Mouse (Mus musculus): ENCODE data around the gene 6030445D17Rik. TPM values are rescaled to one million over a fixed set of nuclear protein-coding genes. Genes with fewer than 3 reads are reported as not detected.

Gene 6030445D17Rik
- polyA plus RNA-seq, 1 experiment from 2014 or later = 0.42 TPM

DNA sequence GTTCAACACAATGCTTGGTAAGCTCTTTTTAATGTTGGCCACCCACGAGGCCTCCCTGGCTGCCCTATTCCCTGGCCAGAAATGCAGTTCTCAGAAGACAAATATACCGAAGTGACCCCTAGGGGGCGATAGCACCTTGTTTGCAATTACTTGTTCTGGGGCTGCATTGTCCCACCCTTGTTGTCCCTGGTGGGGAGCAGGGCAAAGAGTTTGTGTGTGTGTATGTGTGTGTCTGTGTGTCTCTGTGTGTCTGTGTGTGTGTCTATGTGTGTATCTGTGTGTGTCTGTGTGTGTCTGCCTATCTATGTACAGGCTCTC lies 30.7 kb upstream of the 6030445D17Rik start:
- H3K36me3 ChIP-seq (ENCODE audit: control insufficient read depth, insufficient read depth, low read length) = no peaks in the 10 kb centered on the region
- ATAC-seq (ENCODE audit: low read depth) (peak; percentile 70), DNase-seq (ENCODE audit: low spot score) (peak; percentile 80)
- no peak overlapping the region for H3K27ac ChIP-seq (replicated peaks; ENCODE audit: low read depth, low read length)
- H3K27me3 ChIP-seq (replicated peaks; ENCODE audit: control insufficient read depth, insufficient read depth, low read length) = no peaks in the 10 kb centered on the region
- WGBS = 0% methylated on average over 3 of the region's 3 CpGs
- H3K4me2 ChIP-seq (ENCODE audit: low read depth, low read length) = no peak overlapping the region
- H3K9me3 ChIP-seq (ENCODE audit: control insufficient read depth, low read length) = no peaks in the 10 kb centered on the region
- H3K4me1 ChIP-seq (ENCODE audit: control insufficient read depth, insufficient read depth, low read length) = no peaks in the 10 kb centered on the region; the same call in 1 of the 2 replicates
- H3K4me3 ChIP-seq (ENCODE audit: low read depth, low read length) = no peak overlapping the region
- H3K9ac ChIP-seq (ENCODE audit: low read depth, low read length) = no peak overlapping the region

GRCm38 (mm10) chr4:136434029-136434428 lies 28.0 kb upstream of the 6030445D17Rik start:
- no peaks in the 10 kb centered on the region for H3K9me3 ChIP-seq (ENCODE audit: control insufficient read depth, low read length)
- no peak overlapping the region for H3K4me3 ChIP-seq (ENCODE audit: low read depth, low read length)
- H3K36me3 ChIP-seq (ENCODE audit: control insufficient read depth, insufficient read depth, low read length) = no peaks in the 10 kb centered on the region
- no peak overlapping the region for H3K4me2 ChIP-seq (ENCODE audit: low read depth, low read length)
- H3K27ac ChIP-seq (replicated peaks; ENCODE audit: low read depth, low read length) = no peak overlapping the region
- 77% methylated on average over 4 of the region's 4 CpGs for whole genome bisulfite sequencing
- ATAC-seq (ENCODE audit: low read depth) (0 out of 2 replicates have a peak, but pooled peaks have one; percentile 39), DNase-seq (ENCODE audit: low spot score) (no peak)
- H3K9ac ChIP-seq (ENCODE audit: low read depth, low read length) = no peak overlapping the region
- H3K4me1 ChIP-seq (ENCODE audit: control insufficient read depth, insufficient read depth, low read length) = no peaks in the 10 kb centered on the region; the same call in 1 of the 2 replicates
- no peaks in the 10 kb centered on the region for H3K27me3 ChIP-seq (replicated peaks; ENCODE audit: control insufficient read depth, insufficient read depth, low read length)

DNA sequence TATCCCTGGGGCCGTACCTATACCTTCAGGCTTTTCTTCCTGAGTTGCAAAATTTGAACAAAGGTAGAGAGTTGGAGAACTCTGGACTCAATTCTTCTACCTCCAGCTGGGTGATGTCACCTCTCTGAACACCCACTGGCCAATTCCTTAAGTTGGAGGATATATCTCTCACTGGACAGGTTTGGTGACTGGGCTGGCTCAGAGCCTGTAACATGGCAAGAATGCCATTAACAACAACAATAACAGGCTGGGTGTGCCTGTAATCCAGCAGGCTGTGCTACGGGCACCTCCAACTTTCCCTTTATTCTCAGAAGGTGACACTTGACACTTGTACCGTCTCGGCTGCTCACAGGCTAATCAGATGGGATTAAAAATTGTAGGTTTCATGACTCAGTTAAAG lies 22.9 kb upstream of the 6030445D17Rik start:
- WGBS = 62% methylated on average over 4 of the region's 4 CpGs

DNA sequence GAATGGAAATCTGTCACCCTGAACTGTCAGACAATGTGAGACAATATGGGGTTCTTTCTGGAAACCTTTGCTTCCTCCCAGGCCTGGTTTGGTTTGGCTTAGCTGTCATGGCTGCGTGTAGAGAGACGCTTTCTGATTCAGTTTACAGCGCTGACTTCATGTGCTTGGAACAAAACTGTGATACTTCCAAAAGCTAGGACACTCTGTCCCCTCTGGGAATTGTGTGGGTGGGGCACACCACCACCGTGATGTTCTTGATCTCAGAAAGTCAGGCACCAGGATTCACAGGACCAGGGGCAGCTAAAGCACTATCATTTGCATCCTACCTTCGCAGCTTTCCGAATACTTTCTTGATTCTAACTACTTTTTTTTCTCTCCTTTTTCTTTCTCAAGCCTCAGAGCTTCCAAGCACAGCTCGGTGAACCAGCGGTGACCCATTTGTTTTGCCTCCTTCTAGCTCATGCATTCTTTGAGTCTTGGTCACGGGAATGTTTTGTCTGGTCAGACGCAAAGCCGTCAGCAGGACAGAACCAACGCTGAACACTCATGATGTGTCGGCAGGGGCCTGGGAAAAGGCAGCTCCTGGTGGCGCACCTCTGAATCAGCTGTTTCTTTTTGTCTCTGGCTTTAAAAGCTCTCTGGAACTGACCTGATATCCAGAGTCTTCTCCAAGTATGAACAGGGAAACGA lies 20.6 kb upstream of the 6030445D17Rik start:
- H3K27ac ChIP-seq (replicated peaks; ENCODE audit: low read depth, low read length) = no peak overlapping the region
- no peaks in the 10 kb centered on the region for H3K4me1 ChIP-seq (ENCODE audit: control insufficient read depth, insufficient read depth, low read length)
- H3K4me2 ChIP-seq (ENCODE audit: low read depth, low read length) = no peak overlapping the region
- no peaks in the 10 kb centered on the region for H3K9me3 ChIP-seq (ENCODE audit: control insufficient read depth, low read length)
- ATAC-seq (ENCODE audit: low read depth) (no peak), DNase-seq (ENCODE audit: low spot score) (no peak)
- no peaks in the 10 kb centered on the region for H3K27me3 ChIP-seq (replicated peaks; ENCODE audit: control insufficient read depth, insufficient read depth, low read length)
- no peak overlapping the region for H3K4me3 ChIP-seq (ENCODE audit: low read depth, low read length)
- H3K9ac ChIP-seq (ENCODE audit: low read depth, low read length) = no peak overlapping the region
- no peaks in the 10 kb centered on the region for H3K36me3 ChIP-seq (ENCODE audit: control insufficient read depth, insufficient read depth, low read length)
- 68% methylated on average over 15 of the region's 15 CpGs for WGBS

More for the DNA sequence above, 22.9 kb upstream of the 6030445D17Rik start:
- ATAC-seq (ENCODE audit: low read depth) (peak; percentile 81), DNase-seq (ENCODE audit: low spot score) (peak; percentile 74)
- H3K27me3 ChIP-seq (replicated peaks; ENCODE audit: control insufficient read depth, insufficient read depth, low read length) = no peaks in the 10 kb centered on the region
- no peak overlapping the region for H3K9ac ChIP-seq (ENCODE audit: low read depth, low read length)
- no peaks in the 10 kb centered on the region for H3K36me3 ChIP-seq (ENCODE audit: control insufficient read depth, insufficient read depth, low read length)
- no peaks in the 10 kb centered on the region for H3K4me1 ChIP-seq (ENCODE audit: control insufficient read depth, insufficient read depth, low read length)
- H3K27ac ChIP-seq (replicated peaks; ENCODE audit: low read depth, low read length) = no peak overlapping the region
- no peak overlapping the region for H3K4me3 ChIP-seq (ENCODE audit: low read depth, low read length)
- no peak overlapping the region for H3K4me2 ChIP-seq (ENCODE audit: low read depth, low read length)
- H3K9me3 ChIP-seq (ENCODE audit: control insufficient read depth, low read length) = no peaks in the 10 kb centered on the region

GRCm38 (mm10) chr4:136444561-136444960 lies 17.5 kb upstream of the 6030445D17Rik start:
- no peak for DNase-seq (ENCODE audit: low spot score)
- Histone ChIP-seq H3K9me3 (ENCODE audit: control insufficient read depth, low read length) (no peaks in the 10 kb centered on the region), H3K9ac (ENCODE audit: low read depth, low read length) (no peak overlapping the region), H3K4me1 (ENCODE audit: control insufficient read depth, insufficient read depth, low read length) (no peaks in the 10 kb centered on the region), H3K36me3 (ENCODE audit: control insufficient read depth, insufficient read depth, low read length) (no peaks in the 10 kb centered on the region), H3K4me3 (ENCODE audit: low read depth, low read length) (no peak overlapping the region), H3K4me2 (ENCODE audit: low read depth, low read length) (no peak overlapping the region), H3K27ac (replicated peaks; ENCODE audit: low read depth, low read length) (no peak overlapping the region), H3K27me3 (replicated peaks; ENCODE audit: control insufficient read depth, insufficient read depth, low read length) (no peaks in the 10 kb centered on the region)
- 75% methylated on average over 4 of the region's 4 CpGs for WGBS
- no peak for ATAC-seq (ENCODE audit: low read depth)

- no peaks in the 10 kb centered on the region for H3K36me3 ChIP-seq (ENCODE audit: control insufficient read depth, insufficient read depth, low read length)
- 90% methylated on average over 5 of the region's 5 CpGs for WGBS
- ATAC-seq (ENCODE audit: low read depth) (no peak), DNase-seq (ENCODE audit: low spot score) (no peak)
- H3K9ac ChIP-seq (ENCODE audit: low read depth, low read length) = no peak overlapping the region
- H3K27me3 ChIP-seq (replicated peaks; ENCODE audit: control insufficient read depth, insufficient read depth, low read length) = no peaks in the 10 kb centered on the region
- H3K4me1 ChIP-seq (ENCODE audit: control insufficient read depth, insufficient read depth, low read length) = no peaks in the 10 kb centered on the region
- H3K27ac ChIP-seq (replicated peaks; ENCODE audit: low read depth, low read length) = no peak overlapping the region
- no peak overlapping the region for H3K4me2 ChIP-seq (ENCODE audit: low read depth, low read length)
- no peaks in the 10 kb centered on the region for H3K9me3 ChIP-seq (ENCODE audit: control insufficient read depth, low read length)
- no peak overlapping the region for H3K4me3 ChIP-seq (ENCODE audit: low read depth, low read length)
Measured at GRCm38 (mm10) chr4:136449795-136450194, 12.3 kb upstream of the 6030445D17Rik start.

GRCm38 (mm10) chr4:136450271-136450670 lies 11.8 kb upstream of the 6030445D17Rik start:
- H3K27me3 ChIP-seq (replicated peaks; ENCODE audit: control insufficient read depth, insufficient read depth, low read length) = no peaks in the 10 kb centered on the region
- no peak overlapping the region for H3K4me3 ChIP-seq (ENCODE audit: low read depth, low read length)
- no peak overlapping the region for H3K27ac ChIP-seq (replicated peaks; ENCODE audit: low read depth, low read length)
- no peak for ATAC-seq (ENCODE audit: low read depth)
- no peaks in the 10 kb centered on the region for H3K36me3 ChIP-seq (ENCODE audit: control insufficient read depth, insufficient read depth, low read length)
- no peak overlapping the region for H3K4me2 ChIP-seq (ENCODE audit: low read depth, low read length)
- no peak overlapping the region for H3K9ac ChIP-seq (ENCODE audit: low read depth, low read length)
- no peaks in the 10 kb centered on the region for H3K9me3 ChIP-seq (ENCODE audit: control insufficient read depth, low read length)
- no peaks in the 10 kb centered on the region for H3K4me1 ChIP-seq (ENCODE audit: control insufficient read depth, insufficient read depth, low read length)
- no peak for DNase-seq (ENCODE audit: low spot score)
- 74% methylated on average over 4 of the region's 4 CpGs for WGBS

- Histone ChIP-seq H3K36me3 (ENCODE audit: control insufficient read depth, insufficient read depth, low read length) (no peaks in the 10 kb centered on the region), H3K4me2 (ENCODE audit: low read depth, low read length) (no peak overlapping the region), H3K4me1 (ENCODE audit: control insufficient read depth, insufficient read depth, low read length) (no peaks in the 10 kb centered on the region), H3K4me3 (ENCODE audit: low read depth, low read length) (no peak overlapping the region), H3K27me3 (replicated peaks; ENCODE audit: control insufficient read depth, insufficient read depth, low read length) (no peaks in the 10 kb centered on the region), H3K9ac (ENCODE audit: low read depth, low read length) (no peak overlapping the region), H3K27ac (replicated peaks; ENCODE audit: low read depth, low read length) (no peak overlapping the region), H3K9me3 (ENCODE audit: control insufficient read depth, low read length) (no peaks in the 10 kb centered on the region)
- ATAC-seq (ENCODE audit: low read depth) (no peak), DNase-seq (ENCODE audit: low spot score) (no peak)
- WGBS = 13% methylated on average over 6 of the region's 6 CpGs
Measured at GRCm38 (mm10) chr4:136451564-136451963, 10.5 kb upstream of the 6030445D17Rik start.

GRCm38 (mm10) chr4:136452286-136452685 lies 9.8 kb upstream of the 6030445D17Rik start:
- 76% methylated on average over 3 of the region's 3 CpGs for WGBS
- Histone ChIP-seq H3K9ac (ENCODE audit: low read depth, low read length) (no peak overlapping the region), H3K4me1 (ENCODE audit: control insufficient read depth, insufficient read depth, low read length) (no peaks in the 10 kb centered on the region), H3K9me3 (ENCODE audit: control insufficient read depth, low read length) (no peaks in the 10 kb centered on the region), H3K4me2 (ENCODE audit: low read depth, low read length) (no peak overlapping the region), H3K36me3 (ENCODE audit: control insufficient read depth, insufficient read depth, low read length) (no peaks in the 10 kb centered on the region), H3K27me3 (replicated peaks; ENCODE audit: control insufficient read depth, insufficient read depth, low read length) (no peaks in the 10 kb centered on the region), H3K27ac (replicated peaks; ENCODE audit: low read depth, low read length) (no peak overlapping the region), H3K4me3 (ENCODE audit: low read depth, low read length) (no peak overlapping the region)
- ATAC-seq (ENCODE audit: low read depth) = no peak
- no peak for DNase-seq (ENCODE audit: low spot score)

All from embryonic facial prominence, embryonic 14.5 days (tissue).